Mouse (Mus musculus): Measurements from ENCODE around the gene Mat1a.
A peak's percentile ranks its signal among the peaks of the same experiment; 100 is the strongest.

The Mat1a gene

GRCm38 (mm10) chr14:41140686-41141085 is 35.9 kb downstream of the Mat1a start:
- DNase-seq (ENCODE audit: low spot score in 2 of 2): no peak

GRCm38 (mm10) chr14:41146035-41146434 is 41.2 kb downstream of the Mat1a start:
- DNase-seq (ENCODE audit: low spot score in 2 of 2): no peak

- DNase-seq (ENCODE audit: low spot score in 2 of 2): no peak
Measured at GRCm38 (mm10) chr14:41146922-41147321, 42.1 kb downstream of the Mat1a start.

- DNase-seq (ENCODE audit: low spot score in 2 of 2): no peak
Measured at GRCm38 (mm10) chr14:41147356-41147755, 42.5 kb downstream of the Mat1a start.

GRCm38 (mm10) chr14:41151220-41151898 is 46.5 kb downstream of the Mat1a start, which contains the start of gene Mbl1:
Gene Mbl1, plus strand, starts transcription at chr14:41151458.
- no peak for DNase-seq (ENCODE audit: low spot score in 2 of 2)

- DNase-seq (ENCODE audit: low spot score in 2 of 2): no peak
Measured at GRCm38 (mm10) chr14:41160076-41160475, 55.2 kb downstream of the Mat1a start.

GRCm38 (mm10) chr14:41160743-41161142 is 55.9 kb downstream of the Mat1a start:
- DNase-seq (ENCODE audit: low spot score in 2 of 2): no peak

- DNase-seq (ENCODE audit: low spot score in 2 of 2): peak; percentile 24 to 30
Measured at GRCm38 (mm10) chr14:41162663-41163062, 57.8 kb downstream of the Mat1a start.

- no peak for DNase-seq (ENCODE audit: low spot score in 2 of 2)
Measured at GRCm38 (mm10) chr14:41167278-41167677, 62.4 kb downstream of the Mat1a start.

GRCm38 (mm10) chr14:41168567-41168966 is 63.7 kb downstream of the Mat1a start:
- DNase-seq (ENCODE audit: low spot score in 2 of 2): no peak

GRCm38 (mm10) chr14:41170514-41170913 is 65.7 kb downstream of the Mat1a start:
- no peak for DNase-seq (ENCODE audit: low spot score in 2 of 2)

Measured in frontal cortex, postnatal 36 days (tissue).